Mouse (Mus musculus): ENCODE results near the gene Commd7.
"Not testable (repeated sequence)": the region's sequence is repeated elsewhere in the genome, so short reads cannot be mapped to it uniquely, and the experiment has no call there.

GRCm38 (mm10) chr2:153675364-153675763 is 42.8 kb upstream of the Commd7 start:
- TF ChIP-seq CTCF (IDR thresholded peaks at IDR 0.05; ENCODE audit: borderline replicate concordance, extremely low read depth, insufficient read depth, insufficient read length); POLR2A (IDR thresholded peaks at IDR 0.05; ENCODE audit: borderline replicate concordance, extremely low read depth, insufficient read depth, insufficient read length, poor library complexity, severe bottlenecking): not testable (repeated sequence)
